Mouse (Mus musculus): ENCODE results near the gene Ache. TPM values are rescaled to one million over a fixed set of nuclear protein-coding genes. Genes with fewer than 3 reads are reported as not detected.
"Not testable (repeated sequence)": the region's sequence is repeated elsewhere in the genome, so short reads cannot be mapped to it uniquely, and the experiment has no call there.

Gene Ache
- polyA plus RNA-seq (2014; fragmentation: Nextera tagmentation; extraction: Ambion mirVana): 6.2 and 8.1 TPM in 2 replicates

- Histone ChIP-seq H3K27me3 (ENCODE audit: control insufficient read depth, insufficient read depth, low read length) (peaks cover 34% of the 10 kb centered on the region), H3K4me2 (replicated peaks; ENCODE audit: low read depth, low read length) (peak within 1 kb of the TSS; percentile 93), H3K9ac (ENCODE audit: low read depth, low read length) (peak within 1 kb of the TSS; percentile 57), H3K36me3 (ENCODE audit: control insufficient read depth, insufficient read depth, low read length) (no peaks in the 10 kb centered on the region), H3K27ac (ENCODE audit: low read depth, low read length) (peak within 1 kb of the TSS; percentile 47), H3K4me1 (replicated peaks; ENCODE audit: control insufficient read depth, insufficient read depth, low read length) (peaks cover 15% of the 10 kb centered on the region), H3K9me3 (ENCODE audit: control insufficient read depth, low read length) (no peaks in the 10 kb centered on the region), H3K4me3 (ENCODE audit: low read depth, low read length) (peak within 1 kb of the TSS; percentile 42)
- WGBS: under 1% methylated on average over 40 of the region's 40 CpGs
- DNase-seq (ENCODE audit: low spot score) (peak; percentile 68), ATAC-seq (ENCODE audit: low FRiP score) (peak; percentile 69)
Observed at GRCm38 (mm10) chr5:137287032-137287952, at the start of gene Ache. Gene Ache (plus strand): TSS chr5:137287519.

GRCm38 (mm10) chr5:137263897-137264720 is 23.2 kb upstream of the Ache start:
- no peak for ATAC-seq (ENCODE audit: low FRiP score)
- H3K27ac ChIP-seq (ENCODE audit: low read depth, low read length): no peak overlapping the region
- no peak for DNase-seq (ENCODE audit: low spot score)
- no peak overlapping the region for H3K4me2 ChIP-seq (replicated peaks; ENCODE audit: low read depth, low read length)
- no peaks in the 10 kb centered on the region for H3K9me3 ChIP-seq (ENCODE audit: control insufficient read depth, low read length)
- no peaks in the 10 kb centered on the region for H3K27me3 ChIP-seq (ENCODE audit: control insufficient read depth, insufficient read depth, low read length)
- no peak overlapping the region for H3K4me3 ChIP-seq (ENCODE audit: low read depth, low read length)
- no peak overlapping the region for H3K9ac ChIP-seq (ENCODE audit: low read depth, low read length)
- no peaks in the 10 kb centered on the region for H3K4me1 ChIP-seq (replicated peaks; ENCODE audit: control insufficient read depth, insufficient read depth, low read length)
- no peaks in the 10 kb centered on the region for H3K36me3 ChIP-seq (ENCODE audit: control insufficient read depth, insufficient read depth, low read length)
- 89% methylated on average over 14 of the region's 14 CpGs for WGBS

GRCm38 (mm10) chr5:137264787-137265186 is 22.5 kb upstream of the Ache start:
- ATAC-seq (ENCODE audit: low FRiP score) (no peak), DNase-seq (ENCODE audit: low spot score) (no peak)
- Histone ChIP-seq H3K9ac (ENCODE audit: low read depth, low read length) (no peak overlapping the region), H3K4me3 (ENCODE audit: low read depth, low read length) (no peak overlapping the region), H3K4me2 (replicated peaks; ENCODE audit: low read depth, low read length) (no peak overlapping the region), H3K36me3 (ENCODE audit: control insufficient read depth, insufficient read depth, low read length) (no peaks in the 10 kb centered on the region), H3K27me3 (ENCODE audit: control insufficient read depth, insufficient read depth, low read length) (no peaks in the 10 kb centered on the region), H3K4me1 (replicated peaks; ENCODE audit: control insufficient read depth, insufficient read depth, low read length) (no peaks in the 10 kb centered on the region), H3K27ac (ENCODE audit: low read depth, low read length) (no peak overlapping the region), H3K9me3 (ENCODE audit: control insufficient read depth, low read length) (no peaks in the 10 kb centered on the region)
- 92% methylated on average over 11 of the region's 11 CpGs for WGBS

DNA sequence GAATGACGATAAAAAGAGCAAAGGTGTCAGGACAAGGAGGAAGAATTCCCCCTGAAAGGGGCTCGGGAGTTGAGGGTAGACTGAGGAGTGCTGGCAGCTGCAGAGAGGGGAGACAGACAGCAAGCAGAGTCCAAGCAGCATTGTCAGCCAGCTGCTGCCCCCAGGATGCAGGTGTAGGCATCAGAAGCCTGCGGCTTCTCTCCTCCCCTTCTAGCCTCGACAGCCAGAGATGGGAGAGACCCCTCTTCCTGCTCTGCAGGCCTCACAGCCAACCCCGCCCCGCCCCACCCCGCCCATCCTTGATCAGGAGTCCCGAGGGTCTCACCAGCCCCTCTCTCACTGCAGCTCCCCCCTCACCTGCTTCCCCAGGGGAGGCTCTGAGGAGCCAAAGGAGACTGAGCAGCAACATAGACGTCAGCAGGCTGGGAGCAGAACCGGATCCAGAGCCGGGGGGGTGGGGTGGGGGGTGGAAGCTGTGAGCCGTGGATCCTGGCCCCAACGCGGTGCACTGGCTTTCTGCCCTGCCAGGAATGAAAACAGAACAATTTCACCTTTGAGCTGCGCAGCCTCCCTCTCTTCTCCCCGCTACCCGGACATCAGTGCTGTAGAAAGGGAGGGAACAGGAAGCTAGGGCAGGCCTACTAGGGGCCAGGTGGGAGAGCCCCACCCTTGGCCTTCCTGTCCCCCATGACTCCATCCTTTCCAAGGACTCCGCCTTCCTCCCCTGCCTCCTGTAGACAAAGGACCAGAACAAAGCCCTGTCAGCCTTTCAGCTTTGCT is 19.0 kb upstream of the Ache start:
- Histone ChIP-seq H3K4me2 (replicated peaks; ENCODE audit: low read depth, low read length) (no peak overlapping the region), H3K27ac (ENCODE audit: low read depth, low read length) (no peak overlapping the region), H3K4me1 (replicated peaks; ENCODE audit: control insufficient read depth, insufficient read depth, low read length) (no peaks in the 10 kb centered on the region), H3K4me3 (ENCODE audit: low read depth, low read length) (no peak overlapping the region), H3K27me3 (ENCODE audit: control insufficient read depth, insufficient read depth, low read length) (no peaks in the 10 kb centered on the region), H3K36me3 (ENCODE audit: control insufficient read depth, insufficient read depth, low read length) (no peaks in the 10 kb centered on the region), H3K9me3 (ENCODE audit: control insufficient read depth, low read length) (no peaks in the 10 kb centered on the region), H3K9ac (ENCODE audit: low read depth, low read length) (peak overlapping the region; percentile 24; the same call in 1 of the 2 replicates)
- DNase-seq (ENCODE audit: low spot score) (no peak), ATAC-seq (ENCODE audit: low FRiP score) (no peak)
- 36% methylated on average over 17 of the region's 18 CpGs for WGBS

GRCm38 (mm10) chr5:137277360-137278342 is 9.7 kb upstream of the Ache start:
- H3K9me3 ChIP-seq (ENCODE audit: control insufficient read depth, low read length): no peaks in the 10 kb centered on the region
- peak; percentile 57 for DNase-seq (ENCODE audit: low spot score)
- H3K4me1 ChIP-seq (replicated peaks; ENCODE audit: control insufficient read depth, insufficient read depth, low read length): no peaks in the 10 kb centered on the region
- no peak overlapping the region for H3K9ac ChIP-seq (ENCODE audit: low read depth, low read length)
- WGBS: 59% methylated on average over 18 of the region's 18 CpGs
- ATAC-seq (ENCODE audit: low FRiP score): no peak
- H3K27me3 ChIP-seq (ENCODE audit: control insufficient read depth, insufficient read depth, low read length): no peaks in the 10 kb centered on the region
- H3K4me2 ChIP-seq (replicated peaks; ENCODE audit: low read depth, low read length): no peak overlapping the region
- H3K36me3 ChIP-seq (ENCODE audit: control insufficient read depth, insufficient read depth, low read length): no peaks in the 10 kb centered on the region
- H3K4me3 ChIP-seq (ENCODE audit: low read depth, low read length): no peak overlapping the region
- no peak overlapping the region for H3K27ac ChIP-seq (ENCODE audit: low read depth, low read length)

DNA sequence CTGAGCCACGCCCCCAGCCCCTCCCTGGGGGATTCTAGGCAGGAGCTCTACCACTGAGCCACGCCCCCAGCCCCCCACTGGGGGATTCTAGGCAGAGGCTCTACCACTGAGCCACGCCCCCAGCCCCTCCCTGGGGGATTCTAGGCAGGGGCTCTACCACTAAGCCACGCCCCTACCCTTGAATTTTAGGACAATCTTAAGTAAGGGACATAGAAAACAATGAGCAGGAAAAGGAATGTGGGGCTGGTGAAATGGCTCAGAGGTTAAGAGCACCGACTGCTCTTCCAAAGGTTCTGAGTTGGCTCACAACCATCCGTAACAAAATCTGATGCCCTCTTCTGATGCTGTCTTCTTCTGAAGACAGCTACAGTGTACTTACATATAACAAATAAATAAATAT is 2.9 kb upstream of the Ache start:
- H3K36me3 ChIP-seq (ENCODE audit: control insufficient read depth, insufficient read depth, low read length); H3K4me2 ChIP-seq (replicated peaks; ENCODE audit: low read depth, low read length); ATAC-seq (ENCODE audit: low FRiP score); H3K9ac ChIP-seq (ENCODE audit: low read depth, low read length); DNase-seq (ENCODE audit: low spot score); H3K27ac ChIP-seq (ENCODE audit: low read depth, low read length); H3K9me3 ChIP-seq (ENCODE audit: control insufficient read depth, low read length); H3K4me3 ChIP-seq (ENCODE audit: low read depth, low read length): not testable (repeated sequence)
- Histone ChIP-seq H3K4me1 (replicated peaks; ENCODE audit: control insufficient read depth, insufficient read depth, low read length) (peaks cover 15% of the 10 kb centered on the region), H3K27me3 (ENCODE audit: control insufficient read depth, insufficient read depth, low read length) (peaks cover 22% of the 10 kb centered on the region)
- 85% methylated on average over 5 of the region's 6 CpGs for WGBS

- no peak overlapping the region for H3K4me3 ChIP-seq (ENCODE audit: low read depth, low read length)
- H3K36me3 ChIP-seq (ENCODE audit: control insufficient read depth, insufficient read depth, low read length): no peaks in the 10 kb centered on the region
- ATAC-seq (ENCODE audit: low FRiP score): no peak
- no peak overlapping the region for H3K9ac ChIP-seq (ENCODE audit: low read depth, low read length)
- peak; percentile 51 for DNase-seq (ENCODE audit: low spot score)
- WGBS: 60% methylated on average over 5 of the region's 5 CpGs
- H3K4me2 ChIP-seq (replicated peaks; ENCODE audit: low read depth, low read length): no peak overlapping the region
- H3K27me3 ChIP-seq (ENCODE audit: control insufficient read depth, insufficient read depth, low read length): peaks cover 28% of the 10 kb centered on the region
- H3K4me1 ChIP-seq (replicated peaks; ENCODE audit: control insufficient read depth, insufficient read depth, low read length): peaks cover 15% of the 10 kb centered on the region
- no peak overlapping the region for H3K27ac ChIP-seq (ENCODE audit: low read depth, low read length)
- no peaks in the 10 kb centered on the region for H3K9me3 ChIP-seq (ENCODE audit: control insufficient read depth, low read length)
Observed at GRCm38 (mm10) chr5:137285045-137285444, 2.3 kb upstream of the Ache start.
